Mouse (Mus musculus) spleen, adult 10 weeks (tissue): ENCODE data around the gene Atp2b2. TPM values are rescaled to one million over a fixed set of nuclear protein-coding genes. Genes with fewer than 3 reads are reported as not detected.

Experiments
- polyA plus RNA-seq: library from polyadenylated mRNA; stranded (reverse); fragments of 350-450 nt; fragmentation: Illumina TruSeq; extraction: RNeasy Lipid Tissue Mini Kit (QIAGEN cat#74804); gene quantifications from one replicate; pipeline ENCODE4 v1.2.3, GENCODE M21; 2015; ENCODE audit warnings: low replicate concordance; ENCODE audit not compliant: insufficient read depth

The Atp2b2 gene
- 0.18 TPM for polyA plus RNA-seq

GRCm38 (mm10) chr6:114042332-114042731 lies at the start of gene Atp2b2:
TSS of gene Atp2b2 (minus strand) at chr6:114042613.

GRCm38 (mm10) chr6:113740236-113741217 lies 301.9 kb downstream of the Atp2b2 start, which contains the start of gene Sec13:
TSS of gene Sec13 (minus strand) at chr6:113740743.

GRCm38 (mm10) chr6:113719878-113720277 lies 322.5 kb downstream of the Atp2b2 start, which contains the start of gene Ghrl:
TSS of gene Ghrl (minus strand) at chr6:113719880.

GRCm38 (mm10) chr6:113696582-113697221 lies 345.7 kb downstream of the Atp2b2 start, which contains the start of gene Tatdn2:
TSS of gene Tatdn2 (plus strand) at chr6:113697050.

Other genes with a start within 250 kb of the Atp2b2 start
- gene Slc6a11, start 88.6 kb upstream of the Atp2b2 start, polyA plus RNA-seq = not detected
- gene Slc6a1, start 240.0 kb upstream of the Atp2b2 start, polyA plus RNA-seq = 0.52 TPM